Mouse (Mus musculus): ENCODE results near the gene Ap1s1.

- TF ChIP-seq CTCF (IDR thresholded peaks at IDR 0.05; ENCODE audit: low read depth), result no peak
- no peak for TF ChIP-seq EP300 (optimal IDR thresholded peaks at IDR 0.05)
These were observed 29.8 kb upstream of the Ap1s1 start for GRCm38 (mm10) chr5:137075726-137076125.

Measured in stomach, postnatal 0 days (tissue).